Comparison of ENCODE assay signal across 21 mouse cellular contexts in genomic region chr2:131061607-131062006, GRCm38 (mm10). TPM values are rescaled to one million over a fixed set of nuclear protein-coding genes. Genes with fewer than 3 reads are reported as not detected.
DNase-seq lines count a peak whose midpoint lies in the region; ATAC-seq and TF ChIP-seq lines count a peak whose summit lies in the region.
"Had no signal": no experiment of that assay in that cellular context is flagged by ENCODE, and none has a peak within 500 bp of the region (broad histone marks: within the 10 kb centered on the region; RNA-seq: fewer than 3 reads in every experiment).

No protein-coding gene starts in this region.

- no peak for DNase-seq in heart, postnatal 10 days
- DNase-seq in 3T3-L1 (ENCODE audit: low read depth, low spot score): peak; percentile 61
- no peak for DNase-seq in embryonic facial prominence, embryonic 10.5 days (ENCODE audit: low spot score)
- DNase-seq in limb, embryonic 14.5 days (ENCODE audit: low spot score): peak; percentile 50
- DNase-seq in kidney, postnatal 36 days: no peak
- DNase-seq: adrenal gland, adult 2 months; cerebellum, adult 2 months; gastrocnemius, postnatal 25 days; kidney, adult 2 months; kidney, postnatal 10 days; lung, adult 2 months; right cerebral cortex, postnatal 14 days; thymus, adult 18-20 months; thymus, postnatal 4 days had no signal

- H3K27ac ChIP-seq in heart, embryonic 11.5 days (ENCODE audit: low read depth, low read length): peak overlapping the region; percentile 29; the same call in 1 of the 2 replicates
- H3K27ac ChIP-seq in embryonic facial prominence, embryonic 10.5 days (replicated peaks): peak overlapping the region; percentile 75; the same call in 1 of the 2 replicates
- H3K27ac ChIP-seq in limb, embryonic 14.5 days (replicated peaks; ENCODE audit: low read depth, low read length): peak overlapping the region; percentile 67; the same call in 1 of the 2 replicates
- H3K27ac ChIP-seq: hindbrain, embryonic 12.5 days; layer of hippocampus, adult 2 months; liver, embryonic 12.5 days; stomach, embryonic 15.5 days had no signal

- 35% methylated on average over 5 of the region's 5 CpGs for WGBS in heart, embryonic 11.5 days (ENCODE audit: insufficient replicate concordance)
- 70% methylated on average over 5 of the region's 5 CpGs for WGBS in embryonic facial prominence, embryonic 10.5 days
- WGBS in limb, embryonic 14.5 days: 62% methylated on average over 5 of the region's 5 CpGs

- no peak overlapping the region for H3K4me3 ChIP-seq in heart, embryonic 11.5 days (ENCODE audit: low read depth, low read length)
- H3K4me3 ChIP-seq in embryonic facial prominence, embryonic 10.5 days: no peak overlapping the region
- no peak overlapping the region for H3K4me3 ChIP-seq in limb, embryonic 14.5 days (replicated peaks; ENCODE audit: low read length)
- H3K4me3 ChIP-seq: hindbrain, embryonic 12.5 days; layer of hippocampus, adult 2 months; liver, embryonic 12.5 days; stomach, embryonic 15.5 days had no signal

- H3K4me2 ChIP-seq in heart, embryonic 11.5 days: 0 out of 2 replicates have a peak overlapping the region, but pooled peaks have one; percentile 16
- H3K4me2 ChIP-seq in limb, embryonic 14.5 days (replicated peaks; ENCODE audit: low read depth, low read length, severe bottlenecking): peak overlapping the region; percentile 24; the same call in 1 of the 2 replicates
- H3K4me2 ChIP-seq: hindbrain, embryonic 12.5 days; liver, embryonic 12.5 days; stomach, embryonic 15.5 days had no signal

- intact Hi-C loops in heart, postnatal 10 days (cut with DNase I): no loop called here

- no peaks in the 10 kb centered on the region for H3K9me3 ChIP-seq in heart, embryonic 11.5 days (replicated peaks; ENCODE audit: control insufficient read depth, low read length)
- no peaks in the 10 kb centered on the region for H3K9me3 ChIP-seq in embryonic facial prominence, embryonic 10.5 days
- no peaks in the 10 kb centered on the region for H3K9me3 ChIP-seq in limb, embryonic 14.5 days (ENCODE audit: control insufficient read depth, low read length)
- H3K9me3 ChIP-seq: hindbrain, embryonic 12.5 days; liver, embryonic 12.5 days; stomach, embryonic 15.5 days had no signal

- no peak; the same call in 1 of the 2 replicates for ATAC-seq in heart, embryonic 11.5 days (replicated peaks; ENCODE audit: insufficient number of reproducible peaks, low FRiP score, low TSS enrichment)
- no peak for ATAC-seq in limb, embryonic 14.5 days (ENCODE audit: low FRiP score, low read depth)
- no peak for ATAC-seq in megakaryocyte progenitor cell, adult 5-6 weeks (replicated peaks; ENCODE audit: poor library complexity)
- ATAC-seq: liver, embryonic 12.5 days had no signal

- peaks cover 42% of the 10 kb centered on the region for H3K27me3 ChIP-seq in heart, embryonic 11.5 days (ENCODE audit: control insufficient read depth, insufficient read depth, low read length)
- H3K27me3 ChIP-seq in embryonic facial prominence, embryonic 10.5 days (replicated peaks; ENCODE audit: low read depth, poor library complexity, severe bottlenecking): peaks cover 79% of the 10 kb centered on the region
- H3K27me3 ChIP-seq in limb, embryonic 14.5 days (ENCODE audit: control insufficient read depth, insufficient read depth, low read length): no peaks in the 10 kb centered on the region

- H3K4me1 ChIP-seq in heart, embryonic 11.5 days (ENCODE audit: control insufficient read depth, insufficient read depth, low read length): peaks cover 24% of the 10 kb centered on the region
- peaks cover 41% of the 10 kb centered on the region for H3K4me1 ChIP-seq in embryonic facial prominence, embryonic 10.5 days
- peaks cover 40% of the 10 kb centered on the region for H3K4me1 ChIP-seq in limb, embryonic 14.5 days (ENCODE audit: control insufficient read depth, insufficient read depth, low read length)

- H3K9ac ChIP-seq in heart, embryonic 11.5 days (ENCODE audit: low read depth, low read length): no peak overlapping the region
- H3K9ac ChIP-seq in limb, embryonic 14.5 days (ENCODE audit: low read depth, low read length, severe bottlenecking): no peak overlapping the region
- H3K9ac ChIP-seq: hindbrain, embryonic 12.5 days; liver, embryonic 12.5 days; stomach, embryonic 15.5 days had no signal

- no peaks in the 10 kb centered on the region for H3K36me3 ChIP-seq in heart, embryonic 11.5 days (ENCODE audit: control insufficient read depth, insufficient read depth, low read length)
- no peaks in the 10 kb centered on the region for H3K36me3 ChIP-seq in embryonic facial prominence, embryonic 10.5 days (replicated peaks)
- H3K36me3 ChIP-seq in limb, embryonic 14.5 days (ENCODE audit: control insufficient read depth, insufficient read depth, low read length): no peaks in the 10 kb centered on the region
- H3K36me3 ChIP-seq: hindbrain, embryonic 12.5 days; liver, embryonic 12.5 days; stomach, embryonic 15.5 days had no signal

- TF ChIP-seq POLR2A in limb, embryonic 14.5 days (IDR thresholded peaks at IDR 0.05; ENCODE audit: borderline replicate concordance, extremely low read depth, insufficient read depth, insufficient read length): no peak

RNA-seq across cellular contexts. Expression of gene Adam33, which starts 2.0 kb away (rescaled TPM):
- 4.1 and 5.7 TPM in 2 replicates for polyA plus RNA-seq in heart, embryonic 11.5 days (2014; fragmentation: Nextera tagmentation; extraction: Ambion mirVana)
- 1 to 10 TPM in 1 of 2 experiments, under 1 TPM in 1; 0.92 to 1.8 TPM for total RNA-seq in heart, postnatal 10 days (2021)
- polyA plus RNA-seq in embryonic facial prominence, embryonic 10.5 days (2016; fragmentation: Nextera tagmentation; extraction: Ambion mirVana): 0.64 and 1.0 TPM in 2 replicates
- 104 and 121 TPM in 2 replicates for polyA plus RNA-seq in limb, embryonic 14.5 days (2012; rRNA removed)
- polyA plus RNA-seq in limb, embryonic 14.5 days (2014; fragmentation: Nextera tagmentation; extraction: Ambion mirVana): 30.7 and 33.8 TPM in 2 replicates
- total RNA-seq in megakaryocyte progenitor cell, adult 5-6 weeks (2015): not detected in 2 replicates
- not detected in 2 replicates for total RNA-seq in megakaryocyte progenitor cell, adult 5-6 weeks (2017)
- total RNA-seq: neutrophil, adult 5-6 weeks had no signal

RNA-seq across cellular contexts. Expression of gene Gfra4, which starts 18.7 kb away (rescaled TPM):
- 2.9 and 3.8 TPM in 2 replicates for polyA plus RNA-seq in heart, embryonic 11.5 days (2014; fragmentation: Nextera tagmentation; extraction: Ambion mirVana)
- 1 to 10 TPM; 3.8 to 6.8 TPM for total RNA-seq in heart, postnatal 10 days (2021)
- polyA plus RNA-seq in embryonic facial prominence, embryonic 10.5 days (2016; fragmentation: Nextera tagmentation; extraction: Ambion mirVana): 5.6 and 7.2 TPM in 2 replicates
- polyA plus RNA-seq in limb, embryonic 14.5 days (2012; rRNA removed): 56.1 and 72.8 TPM in 2 replicates
- 33.3 and 38.6 TPM in 2 replicates for polyA plus RNA-seq in limb, embryonic 14.5 days (2014; fragmentation: Nextera tagmentation; extraction: Ambion mirVana)
- total RNA-seq in megakaryocyte progenitor cell, adult 5-6 weeks (2015): not detected in 2 replicates
- not detected in 2 replicates for total RNA-seq in megakaryocyte progenitor cell, adult 5-6 weeks (2017)
- total RNA-seq: neutrophil, adult 5-6 weeks had no signal

RNA-seq across cellular contexts. Expression of gene Siglec1, which starts 25.0 kb away (rescaled TPM):
- 0.11 and 0.16 TPM in 2 replicates for polyA plus RNA-seq in heart, embryonic 11.5 days (2014; fragmentation: Nextera tagmentation; extraction: Ambion mirVana)
- under 1 TPM; 0.64 to 0.77 TPM for total RNA-seq in heart, postnatal 10 days (2021)
- polyA plus RNA-seq in embryonic facial prominence, embryonic 10.5 days (2016; fragmentation: Nextera tagmentation; extraction: Ambion mirVana): 0.06 and 0.16 TPM in 2 replicates
- 0.87 and 1.2 TPM in 2 replicates for polyA plus RNA-seq in limb, embryonic 14.5 days (2012; rRNA removed)
- 0.51 and 0.94 TPM in 2 replicates for polyA plus RNA-seq in limb, embryonic 14.5 days (2014; fragmentation: Nextera tagmentation; extraction: Ambion mirVana)
- 0.05 and 0.07 TPM in 2 replicates for total RNA-seq in megakaryocyte progenitor cell, adult 5-6 weeks (2015)
- 0.10 TPM in 1 of 2 replicates, not detected in the other for total RNA-seq in megakaryocyte progenitor cell, adult 5-6 weeks (2017)

Comparison
In these comparisons a context has a peak if more than half of its experiments do, and no peak if none do; other contexts are left out.
1. DNase-seq: peak in 3T3-L1 (single experiment) and limb, embryonic 14.5 days (single experiment); none in heart, postnatal 10 days (0 of 2), embryonic facial prominence, embryonic 10.5 days (single experiment) and kidney, postnatal 36 days (0 of 2).
2. Peak in every context shown above with its lines, with median percentiles within 50 percentile points of each other: H3K27ac ChIP-seq.